Mouse (Mus musculus) kidney, embryonic 15.5 days (tissue): ENCODE results near the gene Olfr1322. TPM values are rescaled to one million over a fixed set of nuclear protein-coding genes. Genes with fewer than 3 reads are reported as not detected.

Source experiments
- ATAC-seq: fragments of 200-750 bp; cut with Nextera tagmentation; replicated peaks from 2 replicates; pipeline ENCODE4 v1.8.0; 2017; ENCODE audit warnings: moderate TSS enrichment; ENCODE audit not compliant: low FRiP score
- H3K27ac ChIP-seq: fragments of 300-500 bp; sonication (generic); 2 replicates; pipeline ENCODE4 v1.5.1; 2015; ENCODE audit warnings: mild to moderate bottlenecking, inconsistent platforms
- H3K27me3 ChIP-seq: fragments of 300-500 bp; sonication (generic); 2 replicates; pipeline ENCODE4 v1.6.1; 2015; ENCODE audit warnings: inconsistent platforms
- H3K36me3 ChIP-seq: fragments of 300-500 bp; sonication (generic); 2 replicates; pipeline ENCODE4 v1.6.1; 2015; ENCODE audit warnings: inconsistent platforms
- H3K4me1 ChIP-seq: fragments of 300-500 bp; sonication (generic); 2 replicates; pipeline ENCODE4 v1.6.1; 2015; ENCODE audit warnings: inconsistent platforms
- H3K4me2 ChIP-seq: fragments of 300-500 bp; sonication (generic); 2 replicates; pipeline ENCODE4 v1.6.1; 2015; ENCODE audit warnings: moderate library complexity, mild to moderate bottlenecking, inconsistent platforms
- H3K4me3 ChIP-seq: fragments of 300-500 bp; sonication (generic); replicated peaks from 2 replicates; pipeline ENCODE4 v1.5.1; 2015; ENCODE audit warnings: mild to moderate bottlenecking, inconsistent platforms
- H3K9ac ChIP-seq: fragments of 300-500 bp; sonication (generic); 2 replicates; pipeline ENCODE4 v1.6.1; 2015; ENCODE audit warnings: mild to moderate bottlenecking, inconsistent platforms
- H3K9me3 ChIP-seq: fragments of 300-500 bp; sonication (generic); replicated peaks from 2 replicates; pipeline ENCODE4 v1.6.1; 2016; ENCODE audit warnings: inconsistent platforms
- WGBS: fragments of 180-500 bp; shearing (Covaris S2); methylation state at CpG from one replicate; pipeline ENCODE4 v1.1.7; 2015; ENCODE audit warnings: mixed read lengths; 5-methylcytosine and 5-hydroxymethylcytosine counted together
- polyA plus RNA-seq: library from polyadenylated mRNA; unstranded; fragments of >200 nt; fragmentation: Nextera tagmentation; extraction: Ambion mirVana; gene quantifications from 2 replicates; pipeline ENCODE4 v1.2.1, GENCODE M21; 2015

The Olfr1322 gene
- polyA plus RNA-seq = not detected in 2 replicates

DNA sequence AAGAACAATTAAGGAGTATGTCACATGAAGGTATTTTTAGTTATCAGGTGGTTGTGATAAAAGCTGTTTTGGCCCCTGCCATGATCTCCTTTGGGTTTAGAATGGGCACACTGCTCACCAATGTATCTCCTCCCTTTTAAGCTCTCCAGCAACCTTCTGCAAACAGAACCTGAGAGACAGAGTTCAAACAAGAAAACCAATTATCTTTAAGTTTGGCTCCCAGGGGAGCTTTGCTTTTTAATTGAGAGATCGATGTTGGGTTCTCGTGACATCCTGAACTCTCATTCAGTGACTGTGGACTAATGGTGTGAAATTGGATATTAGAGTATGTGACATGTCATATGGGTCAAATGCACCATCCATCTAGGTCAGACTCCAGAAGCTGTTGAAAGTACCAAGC lies at the start of gene Olfr1322:
Gene Olfr1322 (minus strand): TSS at position 101 of the 400 bp plus-strand sequence.
- Histone ChIP-seq H3K4me2 (no peak within 1 kb of the TSS), H3K27me3 (no peaks in the 10 kb centered on the region), H3K36me3 (no peaks in the 10 kb centered on the region), H3K9me3 (no peaks in the 10 kb centered on the region), H3K4me1 (no peaks in the 10 kb centered on the region), H3K9ac (no peak within 1 kb of the TSS), H3K27ac (no peak within 1 kb of the TSS), H3K4me3 (no peak within 1 kb of the TSS)
- WGBS = 55% methylated on average over 2 of the region's 2 CpGs
- ATAC-seq = no peak

DNA sequence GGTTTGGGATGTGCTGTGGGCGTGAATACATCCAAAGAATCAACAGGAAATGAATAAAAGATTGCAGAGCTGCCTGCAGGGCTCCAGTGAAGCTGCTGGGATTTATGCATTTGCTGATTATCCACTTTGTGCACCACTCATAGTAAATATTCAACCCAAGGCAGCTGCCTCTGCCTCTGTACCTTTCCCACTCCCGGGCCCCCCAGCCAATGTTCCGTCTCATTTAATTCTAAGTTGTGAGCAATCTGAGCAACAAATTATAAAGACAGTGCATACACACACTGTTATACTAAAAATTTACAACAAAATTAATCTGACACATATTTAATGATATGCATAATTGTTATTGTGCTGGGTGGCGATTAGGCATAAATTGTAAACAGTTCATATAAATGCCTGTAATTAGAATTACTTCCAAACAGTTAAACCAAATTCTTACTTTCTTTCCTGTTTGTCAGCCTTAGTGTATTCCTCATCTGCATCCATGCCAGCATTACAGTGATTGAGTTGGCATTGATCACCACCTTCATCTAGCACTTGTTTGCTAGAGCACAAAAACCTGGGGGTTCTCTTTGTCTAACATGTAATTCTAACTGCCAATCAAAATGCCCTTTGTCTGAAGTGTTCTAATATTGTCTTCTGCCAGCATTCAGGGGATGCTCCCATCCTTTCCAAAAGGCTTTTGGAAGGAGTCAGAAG lies 13.5 kb downstream of the Olfr1322 start:
- no peaks in the 10 kb centered on the region for H3K4me1 ChIP-seq
- no peak overlapping the region for H3K27ac ChIP-seq
- no peak overlapping the region for H3K4me3 ChIP-seq
- H3K9me3 ChIP-seq = no peaks in the 10 kb centered on the region
- no peak for ATAC-seq
- no peaks in the 10 kb centered on the region for H3K27me3 ChIP-seq
- no peaks in the 10 kb centered on the region for H3K36me3 ChIP-seq
- WGBS = 80% methylated on average over 4 of the region's 4 CpGs
- no peak overlapping the region for H3K9ac ChIP-seq
- no peak overlapping the region for H3K4me2 ChIP-seq

Other genes with a start within 250 kb of the Olfr1322 start
- gene Olfr1320, start 219.2 kb downstream of the Olfr1322 start, polyA plus RNA-seq = not detected in 2 replicates
- gene Olfr1321, start 156.4 kb downstream of the Olfr1322 start, polyA plus RNA-seq = not detected in 2 replicates
- 5.0 and 5.7 TPM in 2 replicates for gene Igsf1, start 93.7 kb downstream of the Olfr1322 start, polyA plus RNA-seq
- gene Olfr1323, start 127.9 kb upstream of the Olfr1322 start, polyA plus RNA-seq = not detected in 2 replicates